Mouse (Mus musculus) embryonic stem cell, embryonic (primary cell): ENCODE data around the gene Syf2.

Experiments
- CTCF ChIA-PET, 4 experiments: fragments of 300-600 bp in 2 of 4; fragments of 350-600 bp in 2 of 4; sonication (Branson Sonifier 250); formaldehyde crosslinking; loops; one replicate each; lab custom pipeline; 2022; ENCODE audit warnings: inconsistent platforms in 2 of 4; lab: Charles Lee
- POLR2A ChIA-PET, 4 experiments: fragments of 300-600 bp in 2 of 4; fragments of 350-600 bp in 2 of 4; sonication (Branson Sonifier 250); formaldehyde crosslinking; loops; one replicate each; lab custom pipeline; 2022; ENCODE audit warnings: antibody characterized with exemption in 4 of 4, inconsistent platforms in 1 of 4; lab: Charles Lee

Gene Syf2

DNA sequence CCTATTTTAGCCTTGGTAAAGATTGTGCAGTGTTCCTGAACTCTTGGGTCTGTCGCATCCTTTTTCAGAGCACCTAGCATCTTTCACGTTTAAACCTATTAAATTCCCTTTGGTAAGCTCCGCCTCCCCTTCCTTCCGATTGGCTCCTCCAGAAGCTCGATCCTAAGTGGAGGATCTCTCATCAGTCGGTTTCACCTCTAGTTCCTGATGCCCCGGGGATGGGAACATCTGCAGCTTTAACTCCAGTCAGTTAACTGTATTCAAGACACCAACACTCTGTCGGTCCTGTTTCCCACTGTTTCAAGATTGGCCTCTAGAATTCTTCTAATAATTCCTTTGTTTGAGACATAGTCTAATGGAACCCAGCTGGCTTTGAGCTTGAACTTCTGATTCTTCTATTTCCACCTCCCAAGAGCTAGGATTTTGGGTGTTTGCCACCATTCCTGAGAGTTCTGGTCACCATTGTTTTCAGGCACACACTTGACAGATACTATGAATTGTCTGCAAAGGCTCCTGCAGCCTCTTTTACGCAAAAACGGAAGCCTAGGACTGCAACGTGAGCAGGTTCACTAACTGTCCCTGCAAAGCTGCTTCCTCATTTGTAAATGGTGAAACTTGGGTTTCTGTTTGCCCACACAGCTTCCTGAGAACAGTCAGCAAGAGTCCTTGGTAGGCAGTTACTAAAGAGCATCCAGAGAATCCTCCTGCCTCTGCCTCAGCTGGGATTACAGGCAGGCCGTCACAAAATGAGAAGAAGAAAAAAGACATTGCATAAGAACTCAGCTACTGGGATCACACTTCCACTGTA, 10.8 kb upstream of the Syf2 start:
- ChIA-PET CTCF (interaction anchor here in 3 of 4 experiments (0.6 to 1.2 kb wide), 4 partner anchors 67 to 350 kb away, joined by 3 to 5 read pairs (median 4); no protein-coding TSS in a partner anchor), POLR2A (interaction anchor here in 3 of 4 experiments (0.5 to 3.0 kb wide), 20 partner anchors 8 to 1939 kb away, joined by 3 to 20 read pairs (median 3); partner anchors contain the start of genes Clic4 (in 1 of the 3), Maco1 (in 1 of the 3) and Syf2 (in 1 of the 3))

DNA sequence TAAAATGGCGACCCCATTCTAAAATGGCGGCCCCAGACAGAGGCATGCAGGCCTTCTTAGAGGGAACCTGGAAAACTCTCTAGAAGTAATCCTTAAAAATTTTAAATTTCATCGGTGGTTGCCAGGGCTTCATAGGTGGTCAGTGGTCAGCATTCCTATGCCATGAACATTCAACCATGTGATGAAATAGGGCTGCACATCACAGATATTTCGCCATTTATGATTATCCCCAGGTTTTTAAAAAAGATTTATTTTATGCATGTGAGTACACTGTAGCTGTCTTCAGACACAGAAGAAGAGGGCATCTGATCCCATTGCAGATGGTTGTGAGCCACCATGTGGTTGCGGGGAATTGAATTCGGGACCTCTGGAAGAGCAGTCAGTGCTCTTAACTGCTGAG, 10.1 kb upstream of the Syf2 start:
- POLR2A ChIA-PET: interaction anchor here in 3 of 4 experiments (0.6 to 3.0 kb wide), 6 partner anchors 8 to 569 kb away, joined by 3 to 20 read pairs (median 4); partner anchors contain the start of gene Clic4 (in 1 of the 3)
- CTCF ChIA-PET: no interaction called here

- POLR2A ChIA-PET: interaction anchor here in 3 of 4 experiments (0.5 to 6.0 kb wide), 18 partner anchors 8 to 431 kb away, joined by 3 to 95 read pairs (median 10); partner anchors contain the start of genes Syf2 (in 2 of the 3), Clic4 (in 1 of the 3), Srrm1 (in 1 of the 3) and Tmem50a (in 1 of the 3)
- CTCF ChIA-PET: interaction anchor here in 2 of 4 experiments (0.7 to 1.3 kb wide), 3 partner anchors 41 to 304 kb away, joined by 3 read pairs; no protein-coding TSS in a partner anchor
These were observed 9.0 kb upstream of the Syf2 start for GRCm38 (mm10) chr4:134921703-134922102.

DNA sequence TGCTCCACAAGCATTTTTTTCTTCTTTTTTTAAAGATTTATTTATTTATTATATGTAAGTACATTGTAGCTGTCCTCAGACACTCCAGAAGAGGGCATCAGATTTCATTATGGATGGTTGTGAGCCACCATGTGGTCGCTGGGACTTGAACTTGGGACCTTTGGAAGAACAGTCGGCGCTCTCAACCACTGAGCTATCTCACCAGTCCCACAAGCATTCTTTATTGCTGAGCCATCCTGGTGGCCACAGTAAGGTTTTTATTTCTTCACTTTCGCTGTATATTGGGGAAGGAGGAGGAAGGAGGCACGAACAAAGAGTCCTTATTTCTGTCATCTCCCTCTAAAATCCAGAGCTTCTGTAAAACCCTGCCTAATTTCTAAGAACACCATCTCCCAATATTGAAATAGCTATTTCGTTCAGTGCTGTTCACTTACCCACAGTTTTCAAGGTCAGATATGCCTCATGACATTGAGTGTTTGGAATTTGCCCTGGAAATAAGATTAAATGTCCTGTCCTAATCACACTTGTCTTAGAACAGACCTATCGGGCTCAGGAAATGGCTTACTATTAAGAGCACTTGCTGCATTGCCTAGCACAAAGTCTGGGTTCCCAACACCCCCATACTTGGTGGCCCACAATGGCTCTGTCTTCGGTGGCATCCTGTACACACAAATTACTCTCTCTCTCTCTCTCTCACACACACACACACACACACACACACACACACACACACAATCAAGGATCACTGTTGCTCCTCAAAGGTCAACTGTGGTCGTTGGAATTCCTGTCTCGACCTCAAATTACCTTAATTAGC, 8.4 kb upstream of the Syf2 start:
- ChIA-PET POLR2A (interaction anchor here (0.5 to 6.0 kb wide), 115 partner anchors 8 to 1131 kb away, joined by 3 to 95 read pairs (median 5); partner anchors contain the start of genes Tmem50a (in 3 of the 4), Clic4 (in 2 of the 4), Mtfr1l (in 2 of the 4) and Srrm1 (in 2 of the 4)), CTCF (interaction anchor here in 3 of 4 experiments (0.6 to 1.3 kb wide), 8 partner anchors 15 to 1339 kb away, joined by 3 to 7 read pairs (median 3); partner anchors contain the start of gene Cep85 (in 1 of the 3))

- ChIA-PET CTCF (interaction anchor here in 3 of 4 experiments (0.6 to 1.3 kb wide), 7 partner anchors 16 to 1338 kb away, joined by 3 to 7 read pairs (median 3); partner anchors contain the start of gene Cep85 (in 1 of the 3)), POLR2A (interaction anchor here (0.5 to 6.0 kb wide), 179 partner anchors 7 to 1131 kb away, joined by 3 to 95 read pairs (median 4); partner anchors contain the start of genes Tmem50a (in 3 of the 4), Clic4 (in 2 of the 4), Man1c1 (in 2 of the 4) and Mtfr1l (in 2 of the 4))
These were observed 7.8 kb upstream of the Syf2 start for GRCm38 (mm10) chr4:134922925-134923244.

GRCm38 (mm10) chr4:134923258-134924018, 7.3 kb upstream of the Syf2 start, which contains the start of gene Rsrp1:
Gene Rsrp1, plus strand, starts transcription at chr4:134923592.
- CTCF ChIA-PET: interaction anchor here in 3 of 4 experiments (0.5 to 1.3 kb wide), 10 partner anchors 16 to 1337 kb away, joined by 3 to 7 read pairs (median 4); partner anchors contain the start of gene Cep85 (in 1 of the 3)

GRCm38 (mm10) chr4:134924019-134924741, 6.5 kb upstream of the Syf2 start:
- CTCF ChIA-PET: interaction anchor here in 2 of 4 experiments (0.5 to 1.3 kb wide), 4 partner anchors 43 to 139 kb away, joined by 3 to 4 read pairs (median 4); no protein-coding TSS in a partner anchor
- POLR2A ChIA-PET: interaction anchor here (0.5 to 6.0 kb wide), 100 partner anchors 7 to 1976 kb away, joined by 3 to 95 read pairs (median 5); partner anchors contain the start of genes Tmem50a (in 3 of the 4), Clic4 (in 2 of the 4), Srrm1 (in 2 of the 4) and Syf2 (in 2 of the 4)

More at GRCm38 (mm10) chr4:134923258-134924018, 7.3 kb upstream of the Syf2 start, which contains the start of gene Rsrp1:
- POLR2A ChIA-PET: interaction anchor here (0.5 to 6.0 kb wide), 180 partner anchors 8 to 1130 kb away, joined by 3 to 95 read pairs (median 4); partner anchors contain the start of genes Tmem50a (in 3 of the 4), Clic4 (in 2 of the 4), Man1c1 (in 2 of the 4) and Mtfr1l (in 2 of the 4)

DNA sequence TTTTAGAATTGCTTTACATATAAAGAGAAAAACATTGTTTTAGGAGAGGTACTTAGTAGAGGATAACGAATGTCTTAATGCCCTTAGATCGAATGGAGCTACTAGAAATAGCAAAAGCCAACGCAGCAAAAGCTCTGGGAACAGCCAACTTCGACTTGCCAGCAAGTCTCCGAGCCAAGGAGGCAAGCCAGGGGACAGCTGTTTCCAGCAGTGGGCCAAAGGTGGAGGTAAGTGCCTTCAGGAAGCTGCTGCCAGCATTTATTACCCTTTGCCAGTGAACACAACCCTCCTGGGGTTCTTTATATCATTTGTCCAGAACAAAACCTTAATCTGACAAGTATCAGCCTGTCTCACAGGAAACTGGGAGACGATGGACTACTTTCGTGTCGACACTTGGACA, 5.5 kb upstream of the Syf2 start:
- POLR2A ChIA-PET: interaction anchor here in 3 of 4 experiments (0.6 to 6.0 kb wide), 23 partner anchors 9 to 1311 kb away, joined by 3 to 95 read pairs (median 5); partner anchors contain the start of genes Tmem50a (in 3 of the 3), Clic4 (in 1 of the 3) and Srrm1 (in 1 of the 3)
- CTCF ChIA-PET: no interaction called here

DNA sequence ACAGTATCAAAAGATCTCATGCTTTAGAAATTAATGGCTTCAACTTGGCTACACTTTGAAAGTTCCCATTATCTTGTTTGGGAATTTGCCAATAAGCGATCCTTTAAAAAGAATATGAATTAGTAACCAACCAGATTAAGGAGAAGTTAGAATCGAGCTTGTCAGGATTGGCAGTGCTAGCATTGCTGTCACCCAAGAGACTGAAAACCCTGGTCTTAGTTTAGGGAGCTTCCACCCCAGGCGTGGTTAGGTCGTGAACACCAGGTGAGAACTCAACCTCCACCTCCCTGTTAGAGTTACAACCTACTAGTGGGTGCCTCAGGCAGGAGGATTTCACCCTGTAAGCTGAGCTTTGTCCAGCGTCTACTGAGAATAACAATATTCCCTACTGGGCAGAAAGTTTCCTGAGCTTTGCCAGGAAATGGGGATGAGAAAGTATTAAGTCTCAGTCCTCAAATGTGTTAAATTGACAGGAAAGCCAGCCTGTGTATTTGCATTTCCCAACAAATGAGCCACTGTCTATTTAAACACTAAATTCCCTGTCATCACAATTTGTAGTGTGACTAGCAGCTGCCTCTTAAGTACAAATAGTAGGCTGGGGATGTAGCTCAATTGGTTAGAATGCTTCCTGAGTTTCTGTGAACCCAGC, 2.8 kb upstream of the Syf2 start:
- POLR2A ChIA-PET: interaction anchor here in 3 of 4 experiments (0.6 to 2.1 kb wide), 17 partner anchors 8 to 385 kb away, joined by 3 to 20 read pairs (median 4); partner anchors contain the start of gene Tmem50a (in 2 of the 3)

GRCm38 (mm10) chr4:134928464-134928836, 2.2 kb upstream of the Syf2 start:
- ChIA-PET CTCF (interaction anchor here in 1 of 4 experiments (0.9 kb wide), 1 partner anchor 741 kb away, joined by 3 read pairs; the partner anchor contains the start of gene Cep85), POLR2A (interaction anchor here in 3 of 4 experiments (0.6 to 2.1 kb wide), 15 partner anchors 9 to 379 kb away, joined by 3 to 20 read pairs (median 4); partner anchors contain the start of gene Tmem50a (in 1 of the 3))

More for the DNA sequence above, 2.8 kb upstream of the Syf2 start:
- CTCF ChIA-PET: interaction anchor here in 1 of 4 experiments (0.9 kb wide), 1 partner anchor 741 kb away, joined by 3 read pairs; the partner anchor contains the start of gene Cep85

GRCm38 (mm10) chr4:134929536-134929935, 1.2 kb upstream of the Syf2 start:
- POLR2A ChIA-PET: interaction anchor here in 3 of 4 experiments (0.5 to 2.1 kb wide), 9 partner anchors 8 to 557 kb away, joined by 3 to 20 read pairs (median 4); no protein-coding TSS in a partner anchor

GRCm38 (mm10) chr4:134930190-134930589, 508 bp upstream of the Syf2 start:
- ChIA-PET CTCF (no interaction called here), POLR2A (interaction anchor here in 2 of 4 experiments (0.5 to 2.5 kb wide), 11 partner anchors 7 to 1246 kb away, joined by 3 to 23 read pairs (median 3); partner anchors contain the start of gene Rsrp1 (in 1 of the 2))

More at GRCm38 (mm10) chr4:134929536-134929935, 1.2 kb upstream of the Syf2 start:
- CTCF ChIA-PET: no interaction called here

GRCm38 (mm10) chr4:134937240-134938176, 6.8 kb downstream of the Syf2 start:
- POLR2A ChIA-PET: interaction anchor here in 2 of 4 experiments (1.0 to 1.2 kb wide), 3 partner anchors 11 to 15 kb away, joined by 3 to 5 read pairs (median 4); partner anchors contain the start of gene Rsrp1 (in 2 of the 2)
- CTCF ChIA-PET: interaction anchor here in 2 of 4 experiments (1.5 kb wide), 2 partner anchors 19 kb away, joined by 4 read pairs; no protein-coding TSS in a partner anchor
